Mouse (Mus musculus): ENCODE measurements around the gene Gm13212.
"Not testable (repeated sequence)": the region's sequence is repeated elsewhere in the genome, so short reads cannot be mapped to it uniquely, and the experiment has no call there.

DNA sequence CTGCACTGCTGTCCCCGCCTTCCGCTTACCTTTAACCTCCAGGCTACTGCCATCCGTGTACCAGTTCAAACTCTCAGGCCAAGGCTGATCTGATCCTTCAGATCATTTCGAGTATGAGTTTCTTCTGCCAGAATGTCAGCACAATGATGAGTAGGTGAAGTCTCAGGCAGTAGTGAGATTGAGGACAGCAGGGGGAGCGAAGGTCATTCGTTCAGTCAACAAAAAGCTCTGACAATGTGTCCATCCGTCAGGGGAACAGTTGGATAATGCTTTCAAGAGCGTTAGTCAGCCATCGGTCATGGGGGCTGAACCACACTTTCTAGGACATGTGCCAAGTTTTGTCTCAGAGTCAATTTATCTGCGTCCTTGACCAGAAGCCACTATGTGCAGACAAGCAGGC, 14.5 kb upstream of the Gm13212 start:
- not testable (repeated sequence) for TF ChIP-seq CTCF, EP300 (IDR thresholded peaks at IDR 0.05; ENCODE audit: low read depth)
